Mouse (Mus musculus) adrenal gland (tissue): Measurements from ENCODE around the gene Dbi.

Source experiments
- intact Hi-C: fragments of 180-260 bp; cut with DNase I; formaldehyde crosslinking; loops from one replicate; pipeline ENCODE4 v1.15.1; 2025
- long read RNA-seq, 2 experiments: library from polyadenylated mRNA; unstranded; transcript quantifications; one replicate each; pipeline ENCODE4 v2.0.0; 2020; ENCODE audit warnings: borderline replicate concordance in 1 of 2; ENCODE audit not compliant: insufficient replicate concordance in 1 of 2

The Dbi gene
- long read RNA-seq, experiment 1, transcript Dbi-201 (4 exons, 569 nt), result major isoform, 1,132 of 1,143 reads
- long read RNA-seq, experiment 1, partial matches to known transcripts, result 0 of 1,143 reads
- long read RNA-seq, experiment 1, other reads (novel, unspliced or antisense), result 7 of 1,143 reads
- long read RNA-seq, experiment 2, transcript Dbi-201 (4 exons, 569 nt), result major isoform, 1,527 of 1,538 reads
- long read RNA-seq, experiment 2, partial matches to known transcripts, result 0 of 1,538 reads
- long read RNA-seq, experiment 2, other reads (novel, unspliced or antisense), result 7 of 1,538 reads

- intact Hi-C loops, result no loop called here
Measured at GRCm38 (mm10) chr1:120120969-120121811, at the start of gene Dbi, which contains the start of gene 3110009E18Rik. Gene Dbi (minus strand): TSS chr1:120121078. Gene 3110009E18Rik (plus strand): TSS chr1:120121187.

- intact Hi-C loops, result loop anchor here (5.0 kb wide), 1 partner anchor 382 kb away; no protein-coding TSS in a partner anchor
Measured at GRCm38 (mm10) chr1:120170307-120170706, 49.4 kb upstream of the Dbi start.

- intact Hi-C loops, result no loop called here
Measured at GRCm38 (mm10) chr1:120168674-120169073, 47.8 kb upstream of the Dbi start.

GRCm38 (mm10) chr1:120168016-120168415 is 47.1 kb upstream of the Dbi start:
- intact Hi-C loops, result no loop called here

GRCm38 (mm10) chr1:120162616-120163015 is 41.7 kb upstream of the Dbi start:
- intact Hi-C loops, result no loop called here

GRCm38 (mm10) chr1:120161502-120161901 is 40.6 kb upstream of the Dbi start:
- intact Hi-C loops, result no loop called here

GRCm38 (mm10) chr1:120158474-120159127 is 37.7 kb upstream of the Dbi start:
- intact Hi-C loops, result no loop called here

GRCm38 (mm10) chr1:120155325-120155724 is 34.4 kb upstream of the Dbi start:
- intact Hi-C loops, result no loop called here

- intact Hi-C loops, result loop anchor here (5.0 kb wide), 1 partner anchor 122 kb away; no protein-coding TSS in a partner anchor
Measured at GRCm38 (mm10) chr1:120154232-120154631, 33.4 kb upstream of the Dbi start.

GRCm38 (mm10) chr1:120146994-120147393 is 26.1 kb upstream of the Dbi start:
- intact Hi-C loops, result loop anchor here (1.0 kb wide), 1 partner anchor 49 kb away; no protein-coding TSS in a partner anchor

GRCm38 (mm10) chr1:120145527-120146216 is 24.8 kb upstream of the Dbi start:
- intact Hi-C loops, result no loop called here

GRCm38 (mm10) chr1:120142551-120142950 is 21.7 kb upstream of the Dbi start:
- intact Hi-C loops, result no loop called here

- intact Hi-C loops, result no loop called here
Measured at GRCm38 (mm10) chr1:120140144-120140693, 19.3 kb upstream of the Dbi start.

GRCm38 (mm10) chr1:120138923-120139540 is 18.2 kb upstream of the Dbi start:
- intact Hi-C loops, result no loop called here

- intact Hi-C loops, result no loop called here
Measured at GRCm38 (mm10) chr1:120135934-120136786, 15.3 kb upstream of the Dbi start.

GRCm38 (mm10) chr1:120132376-120132775 is 11.5 kb upstream of the Dbi start:
- intact Hi-C loops, result no loop called here

GRCm38 (mm10) chr1:120126318-120126717 is 5.4 kb upstream of the Dbi start:
- intact Hi-C loops, result no loop called here

GRCm38 (mm10) chr1:120125471-120125870 is 4.6 kb upstream of the Dbi start:
- intact Hi-C loops, result no loop called here

- intact Hi-C loops, result no loop called here
Measured at GRCm38 (mm10) chr1:120124839-120125238, 4.0 kb upstream of the Dbi start.
